Mouse (Mus musculus): ENCODE data around the gene Zfp983.

GRCm38 (mm10) chr17:21617352-21617751, 33.1 kb upstream of the Zfp983 start:
- TF ChIP-seq MEF2A (IDR thresholded peaks at IDR 0.05; ENCODE audit: extremely low read depth, insufficient replicate concordance, low read depth, low read length, poor library complexity, severe bottlenecking) (no peak), EP300 (IDR thresholded peaks at IDR 0.05; ENCODE audit: low read depth in 1 of 2, low read length in 2 of 2) (no peak), ETS1 (IDR thresholded peaks at IDR 0.05; ENCODE audit: low read depth, low read length) (no peak), USF2 (IDR thresholded peaks at IDR 0.05; ENCODE audit: borderline replicate concordance in 1 of 2, insufficient read depth in 1 of 2, low read depth in 1 of 2, low read length in 2 of 2) (no peak), GABPA (IDR thresholded peaks at IDR 0.05; ENCODE audit: low read depth, low read length) (no peak), CTCF (IDR thresholded peaks at IDR 0.05 in 2 of 3, conservative IDR thresholded peaks at IDR 0.05 in 1 of 3; ENCODE audit: control insufficient read depth in 1 of 3, insufficient read depth in 1 of 3, low read depth in 2 of 3, low read length in 3 of 3, poor library complexity in 1 of 3, severe bottlenecking in 1 of 3) (no peak), USF1 (IDR thresholded peaks at IDR 0.05; ENCODE audit: low read depth, low read length) (no peak)

All from MEL (cell line).